Mouse (Mus musculus): ENCODE measurements around the gene Cttnbp2. TPM values are rescaled to one million over a fixed set of nuclear protein-coding genes. Genes with fewer than 3 reads are reported as not detected.

Gene Cttnbp2
- polyA plus RNA-seq, 1 experiment from 2014 or later = 0.88 TPM

DNA sequence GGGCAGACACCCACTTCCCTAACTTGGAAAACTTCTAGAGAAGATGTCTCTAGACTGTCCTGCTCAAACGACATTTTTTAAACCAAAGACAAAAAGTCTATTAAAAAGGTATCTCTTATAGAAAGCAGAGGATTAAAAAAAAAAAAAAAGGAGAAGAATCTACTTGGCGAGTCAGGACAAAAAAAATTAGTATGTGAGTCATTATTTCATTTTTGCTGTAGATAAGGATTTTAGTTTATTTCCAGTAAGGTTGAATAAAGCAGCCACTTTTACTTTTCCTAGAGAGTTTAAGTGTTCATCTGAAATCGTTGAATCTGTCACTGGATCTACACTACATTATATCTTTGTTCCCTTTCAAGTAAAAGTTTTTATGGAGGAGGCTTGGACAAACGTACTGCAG is 139.9 kb downstream of the Cttnbp2 start:
- H3K27me3 ChIP-seq (ENCODE audit: insufficient read depth, low read length) = no peaks in the 10 kb centered on the region
- H3K4me2 ChIP-seq (ENCODE audit: low read depth, low read length) = no peak overlapping the region
- no peak for ATAC-seq
- WGBS (ENCODE audit: insufficient replicate concordance) = 55% methylated on average over 4 of the region's 4 CpGs
- TF ChIP-seq EP300 (IDR thresholded peaks at IDR 0.05; ENCODE audit: low read depth) (no peak), CTCF (IDR thresholded peaks at IDR 0.05; ENCODE audit: low read depth) (no peak)
- no peaks in the 10 kb centered on the region for H3K4me1 ChIP-seq (ENCODE audit: insufficient read depth)
- H3K9ac ChIP-seq (replicated peaks) = no peak overlapping the region
- no peaks in the 10 kb centered on the region for H3K36me3 ChIP-seq (replicated peaks; ENCODE audit: insufficient read depth, low read length)
- H3K9me3 ChIP-seq (ENCODE audit: low read length) = no peaks in the 10 kb centered on the region
- no peak overlapping the region for H3K4me3 ChIP-seq (ENCODE audit: low read depth, low read length)
- no peak for DNase-seq
- H3K27ac ChIP-seq (ENCODE audit: low read depth) = no peak overlapping the region

DNA sequence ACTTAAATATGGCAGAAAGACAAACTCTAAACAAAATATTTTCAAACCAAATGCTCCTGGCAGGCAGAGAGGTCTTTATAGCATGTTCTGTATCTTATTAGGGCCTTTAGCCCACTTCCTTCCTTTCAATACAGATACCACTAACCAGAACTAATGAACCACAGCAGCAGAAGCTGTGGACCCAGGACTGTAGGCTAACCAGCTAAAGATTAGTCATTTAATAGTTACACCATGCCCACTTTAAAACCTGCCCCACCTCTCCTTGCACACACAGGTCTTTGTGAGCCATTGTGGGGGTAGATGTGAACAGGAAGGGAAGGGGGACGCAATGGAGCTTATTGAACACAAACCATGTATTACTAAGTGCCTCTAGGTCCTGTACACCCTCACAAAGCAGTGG is 141.0 kb downstream of the Cttnbp2 start:
- TF ChIP-seq CTCF (IDR thresholded peaks at IDR 0.05; ENCODE audit: low read depth) = no peak
- no peak for TF ChIP-seq EP300 (IDR thresholded peaks at IDR 0.05; ENCODE audit: low read depth)
- ATAC-seq = no peak
- no peaks in the 10 kb centered on the region for H3K4me1 ChIP-seq (ENCODE audit: insufficient read depth)
- H3K27me3 ChIP-seq (ENCODE audit: insufficient read depth, low read length) = no peaks in the 10 kb centered on the region
- no peak overlapping the region for H3K9ac ChIP-seq (replicated peaks)
- DNase-seq = no peak
- no peak overlapping the region for H3K27ac ChIP-seq (ENCODE audit: low read depth)
- no peak overlapping the region for H3K4me3 ChIP-seq (ENCODE audit: low read depth, low read length)
- no peaks in the 10 kb centered on the region for H3K9me3 ChIP-seq (ENCODE audit: low read length)
- H3K36me3 ChIP-seq (replicated peaks; ENCODE audit: insufficient read depth, low read length) = no peaks in the 10 kb centered on the region
- 40% methylated on average over 1 of the region's 1 CpGs for WGBS (ENCODE audit: insufficient replicate concordance)
- no peak overlapping the region for H3K4me2 ChIP-seq (ENCODE audit: low read depth, low read length)

DNA sequence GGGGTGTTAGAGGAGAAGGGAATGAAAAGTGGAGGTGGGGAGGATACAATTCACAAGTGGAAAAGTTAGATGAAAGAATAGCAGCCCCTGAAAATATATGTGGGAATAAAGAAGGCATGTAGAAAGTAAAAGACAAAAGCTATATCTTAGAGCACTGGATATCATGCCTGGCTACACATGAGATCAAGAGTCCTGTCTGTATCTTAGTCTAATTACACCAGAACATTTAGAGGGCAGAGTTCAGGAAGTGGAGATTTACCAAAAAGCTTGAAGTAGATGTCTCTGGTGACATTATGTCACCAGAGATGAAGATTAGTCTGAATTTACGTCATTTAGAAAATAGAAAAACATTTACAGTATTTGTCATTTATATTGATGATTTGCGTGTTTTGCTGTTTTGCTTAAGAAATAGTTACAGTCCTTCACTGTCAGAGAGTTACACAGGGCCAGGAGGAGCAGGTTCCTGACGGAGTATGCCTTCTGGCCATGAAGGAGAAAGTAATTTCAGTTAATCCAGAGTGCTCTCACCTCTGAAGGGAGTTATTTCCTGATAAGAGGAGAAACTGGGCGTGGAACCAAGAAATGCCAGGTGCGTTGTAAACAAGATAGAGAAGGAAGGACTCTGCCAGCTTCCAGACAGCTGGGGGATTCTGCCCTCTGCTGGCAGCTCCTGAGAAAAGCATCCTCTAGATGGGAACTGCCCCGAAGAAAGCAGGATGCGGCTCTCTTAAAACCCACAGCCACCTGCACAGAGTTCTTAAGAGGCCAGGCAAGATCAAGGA is 142.0 kb downstream of the Cttnbp2 start:
- Histone ChIP-seq H3K9me3 (ENCODE audit: low read length) (no peaks in the 10 kb centered on the region), H3K4me3 (ENCODE audit: low read depth, low read length) (no peak overlapping the region), H3K27ac (ENCODE audit: low read depth) (no peak overlapping the region), H3K36me3 (replicated peaks; ENCODE audit: insufficient read depth, low read length) (no peaks in the 10 kb centered on the region), H3K27me3 (ENCODE audit: insufficient read depth, low read length) (no peaks in the 10 kb centered on the region), H3K9ac (replicated peaks) (no peak overlapping the region), H3K4me2 (ENCODE audit: low read depth, low read length) (no peak overlapping the region), H3K4me1 (ENCODE audit: insufficient read depth) (no peaks in the 10 kb centered on the region)
- TF ChIP-seq CTCF (IDR thresholded peaks at IDR 0.05; ENCODE audit: low read depth) = peak; percentile 81
- TF ChIP-seq EP300 (IDR thresholded peaks at IDR 0.05; ENCODE audit: low read depth) = peak; percentile 36; the same call in 1 of the 2 replicates
- 22% methylated on average over 7 of the region's 7 CpGs for WGBS (ENCODE audit: insufficient replicate concordance)
- peak; percentile 79 for ATAC-seq
- peak; percentile 70 for DNase-seq

DNA sequence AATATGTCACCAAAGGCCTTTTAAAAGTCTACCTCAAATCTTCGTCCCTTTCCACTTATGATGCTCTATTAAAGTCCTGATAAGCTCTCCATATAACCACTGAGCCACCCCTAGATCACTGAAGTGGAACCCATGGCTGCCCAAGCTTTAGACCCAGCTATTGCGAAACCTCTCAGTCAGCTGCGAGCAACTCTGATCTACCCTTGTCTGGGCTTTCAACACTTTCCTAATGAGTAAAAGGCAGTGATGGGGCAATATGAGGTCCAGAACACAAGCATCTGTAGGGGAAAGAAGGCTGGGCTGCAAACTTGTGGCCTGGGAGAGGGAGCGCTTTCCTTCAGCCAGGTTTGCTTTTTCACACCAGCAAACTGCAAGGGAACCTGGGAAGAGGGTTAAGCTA is 144.9 kb downstream of the Cttnbp2 start:
- Histone ChIP-seq H3K36me3 (replicated peaks; ENCODE audit: insufficient read depth, low read length) (no peaks in the 10 kb centered on the region), H3K9ac (replicated peaks) (no peak overlapping the region), H3K27ac (ENCODE audit: low read depth) (no peak overlapping the region), H3K4me2 (ENCODE audit: low read depth, low read length) (no peak overlapping the region), H3K4me3 (ENCODE audit: low read depth, low read length) (no peak overlapping the region), H3K9me3 (ENCODE audit: low read length) (no peaks in the 10 kb centered on the region), H3K27me3 (ENCODE audit: insufficient read depth, low read length) (no peaks in the 10 kb centered on the region), H3K4me1 (ENCODE audit: insufficient read depth) (no peaks in the 10 kb centered on the region)
- 64% methylated on average over 4 of the region's 4 CpGs for WGBS (ENCODE audit: insufficient replicate concordance)
- ATAC-seq = no peak
- TF ChIP-seq CTCF (IDR thresholded peaks at IDR 0.05; ENCODE audit: low read depth) = no peak
- TF ChIP-seq EP300 (IDR thresholded peaks at IDR 0.05; ENCODE audit: low read depth) = no peak
- no peak for DNase-seq

DNA sequence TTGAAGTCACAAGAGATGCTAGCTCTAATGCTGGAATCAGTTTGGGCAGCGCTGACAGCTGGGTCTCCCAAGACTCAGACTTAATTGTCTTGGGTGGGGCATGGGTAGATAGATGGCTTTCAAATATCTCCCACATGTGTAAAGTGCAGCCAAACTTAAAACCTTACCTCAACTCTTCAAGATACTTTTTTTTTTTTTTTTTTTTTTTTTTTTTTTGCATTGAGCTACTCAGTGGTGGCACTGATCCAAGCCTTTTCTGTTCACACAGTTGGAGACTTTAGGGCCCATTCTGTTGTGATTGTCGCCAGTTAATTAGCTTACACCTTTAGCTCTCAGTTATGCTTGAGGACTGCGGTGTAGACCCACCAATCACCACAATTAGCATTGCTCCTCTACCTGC is 145.6 kb downstream of the Cttnbp2 start:
- Histone ChIP-seq H3K27me3 (ENCODE audit: insufficient read depth, low read length) (no peaks in the 10 kb centered on the region), H3K4me1 (ENCODE audit: insufficient read depth) (no peaks in the 10 kb centered on the region), H3K4me2 (ENCODE audit: low read depth, low read length) (no peak overlapping the region), H3K9ac (replicated peaks) (no peak overlapping the region), H3K36me3 (replicated peaks; ENCODE audit: insufficient read depth, low read length) (no peaks in the 10 kb centered on the region), H3K27ac (ENCODE audit: low read depth) (no peak overlapping the region), H3K4me3 (ENCODE audit: low read depth, low read length) (no peak overlapping the region), H3K9me3 (ENCODE audit: low read length) (no peaks in the 10 kb centered on the region)
- DNase-seq (no peak), ATAC-seq (no peak)
- 75% methylated on average over 3 of the region's 3 CpGs for WGBS (ENCODE audit: insufficient replicate concordance)
- TF ChIP-seq EP300 (IDR thresholded peaks at IDR 0.05; ENCODE audit: low read depth) = no peak
- no peak for TF ChIP-seq CTCF (IDR thresholded peaks at IDR 0.05; ENCODE audit: low read depth)

DNA sequence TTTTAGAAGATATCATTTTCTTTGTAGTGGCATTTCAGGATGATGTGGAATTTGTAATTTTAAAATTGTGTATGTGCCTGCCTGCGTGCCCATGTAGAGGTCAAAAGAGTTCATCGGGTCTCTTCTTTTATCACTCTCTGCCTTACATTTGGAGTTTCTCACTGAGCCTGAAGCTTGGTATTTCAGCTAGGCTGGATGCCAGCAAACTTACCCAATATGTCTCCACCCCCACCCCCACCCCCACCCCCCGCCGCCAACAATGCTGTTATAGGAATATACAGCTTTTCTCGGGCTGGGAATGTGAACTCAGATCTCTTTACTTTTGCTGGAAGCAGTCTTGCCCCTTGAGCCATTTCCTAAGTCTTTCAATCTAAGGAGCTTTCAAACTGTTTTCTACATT is 152.4 kb downstream of the Cttnbp2 start:
- Histone ChIP-seq H3K27ac (ENCODE audit: low read depth) (no peak overlapping the region), H3K4me1 (ENCODE audit: insufficient read depth) (no peaks in the 10 kb centered on the region), H3K9me3 (ENCODE audit: low read length) (no peaks in the 10 kb centered on the region), H3K27me3 (ENCODE audit: insufficient read depth, low read length) (no peaks in the 10 kb centered on the region), H3K9ac (replicated peaks) (no peak overlapping the region), H3K4me2 (ENCODE audit: low read depth, low read length) (no peak overlapping the region), H3K4me3 (ENCODE audit: low read depth, low read length) (no peak overlapping the region), H3K36me3 (replicated peaks; ENCODE audit: insufficient read depth, low read length) (no peaks in the 10 kb centered on the region)
- WGBS (ENCODE audit: insufficient replicate concordance) = 75% methylated on average over 5 of the region's 5 CpGs
- TF ChIP-seq CTCF (IDR thresholded peaks at IDR 0.05; ENCODE audit: low read depth) = no peak
- TF ChIP-seq EP300 (IDR thresholded peaks at IDR 0.05; ENCODE audit: low read depth) = no peak
- no peak for DNase-seq
- ATAC-seq = no peak

Measured in liver, postnatal 0 days (tissue).